Mouse (Mus musculus) bone marrow macrophage, adult 2 months (primary cell): ENCODE measurements around the gene Cep126. TPM values are rescaled to one million over a fixed set of nuclear protein-coding genes. Genes with fewer than 3 reads are reported as not detected.

Experiments used
- H3K27ac ChIP-seq: 2 replicates; pipeline ENCODE4 v1.5.1; 2012; ENCODE audit warnings: low read depth, low read length; ENCODE audit not compliant: insufficient read depth
- H3K4me1 ChIP-seq: 2 replicates; pipeline ENCODE4 v1.6.1; 2012; ENCODE audit warnings: low read length; ENCODE audit not compliant: control insufficient read depth, insufficient read depth
- H3K4me3 ChIP-seq: 2 replicates; pipeline ENCODE4 v1.5.1; 2012; ENCODE audit warnings: mild to moderate bottlenecking, low read length, moderate library complexity; ENCODE audit not compliant: insufficient read depth
- CTCF ChIP-seq: IDR thresholded peaks from 2 replicates; pipeline ENCODE4 v1.5.1; 2012; ENCODE audit warnings: low read depth, mild to moderate bottlenecking, low read length, moderate library complexity
- POLR2A ChIP-seq: IDR thresholded peaks from 2 replicates; pipeline ENCODE4 v1.6.1; 2012; ENCODE audit warnings: mild to moderate bottlenecking, low read depth, low read length, borderline replicate concordance
- polyA plus RNA-seq: library from polyadenylated mRNA; stranded (reverse); fragments of >200 nt; gene quantifications from 2 replicates; pipeline ENCODE4 v1.2.4, GENCODE M21; 2012; ENCODE audit not compliant: missing spikeins, insufficient read depth, insufficient read length

The Cep126 gene
- polyA plus RNA-seq, 1 experiment, result not detected

DNA sequence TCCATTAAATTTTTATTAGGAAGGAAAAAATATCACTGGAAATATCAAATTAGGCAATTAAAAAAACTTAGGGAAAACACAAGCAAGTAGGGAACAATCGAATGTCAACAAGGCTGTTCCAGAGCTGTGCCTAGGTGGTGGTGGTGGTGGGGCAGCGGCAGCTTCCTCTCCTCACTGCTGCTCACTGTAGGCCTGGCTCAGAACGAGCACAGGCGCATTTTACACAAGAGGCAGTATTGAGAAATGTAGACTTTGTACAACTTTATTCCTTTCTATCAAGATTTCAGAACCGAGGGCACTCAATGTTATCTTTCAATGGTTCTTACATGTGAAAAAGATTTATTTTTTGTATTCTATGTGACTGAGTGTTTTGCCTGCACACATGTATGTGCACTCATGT, 55.2 kb downstream of the Cep126 start:
- Histone ChIP-seq H3K4me1 (no peaks in the 10 kb centered on the region), H3K27ac (no peak overlapping the region), H3K4me3 (no peak overlapping the region)
- no peak for TF ChIP-seq CTCF
- no peak for TF ChIP-seq POLR2A

DNA sequence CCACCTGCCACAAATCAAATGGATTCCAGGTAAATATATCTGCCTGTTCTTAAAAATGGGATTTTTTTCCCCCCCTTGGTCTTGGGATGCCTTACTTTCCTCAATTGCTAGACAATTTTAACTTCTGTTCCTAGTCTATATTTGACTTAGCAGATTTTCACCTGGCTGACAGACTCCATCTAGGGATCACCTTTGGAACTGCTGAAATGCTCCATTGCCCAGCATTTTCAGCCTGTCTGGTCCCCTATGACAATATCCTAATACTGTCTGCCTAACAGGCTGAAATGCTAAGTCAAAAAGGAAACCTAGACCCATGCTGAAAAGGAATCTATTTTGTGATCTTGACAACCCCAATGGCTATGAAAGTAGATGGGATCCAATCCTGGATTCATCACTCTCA, 59.7 kb downstream of the Cep126 start:
- Histone ChIP-seq H3K4me3 (no peak overlapping the region), H3K27ac (no peak overlapping the region), H3K4me1 (no peaks in the 10 kb centered on the region)
- TF ChIP-seq POLR2A, result no peak
- no peak for TF ChIP-seq CTCF

DNA sequence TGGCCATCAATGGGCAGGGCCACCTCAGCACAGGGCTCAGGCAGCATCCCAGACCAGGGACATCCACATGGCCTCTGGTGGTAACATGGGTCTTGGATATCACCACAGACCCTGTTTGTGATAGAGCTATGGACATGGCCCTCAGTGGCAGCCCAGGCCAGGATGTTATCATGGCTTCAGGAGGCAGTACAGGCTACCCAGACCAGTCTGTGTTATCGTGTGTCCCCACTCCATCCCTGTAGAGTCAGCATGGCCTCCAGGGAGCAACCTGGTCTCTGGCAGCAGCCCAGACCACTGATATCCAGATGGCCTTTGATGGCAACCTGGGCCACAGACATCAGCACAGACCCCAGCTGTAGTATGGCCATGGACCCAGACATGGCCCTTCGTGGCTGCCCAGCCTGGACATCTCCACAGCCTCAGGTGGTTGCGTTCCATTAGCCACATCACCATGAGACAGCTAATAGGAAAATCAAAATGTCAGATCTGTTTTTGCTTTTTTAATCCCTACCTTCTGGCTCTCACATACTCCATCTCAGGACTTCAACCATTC, 60.8 kb downstream of the Cep126 start:
- no peak overlapping the region for H3K4me3 ChIP-seq
- no peak for TF ChIP-seq CTCF
- no peak for TF ChIP-seq POLR2A
- no peaks in the 10 kb centered on the region for H3K4me1 ChIP-seq
- no peak overlapping the region for H3K27ac ChIP-seq

DNA sequence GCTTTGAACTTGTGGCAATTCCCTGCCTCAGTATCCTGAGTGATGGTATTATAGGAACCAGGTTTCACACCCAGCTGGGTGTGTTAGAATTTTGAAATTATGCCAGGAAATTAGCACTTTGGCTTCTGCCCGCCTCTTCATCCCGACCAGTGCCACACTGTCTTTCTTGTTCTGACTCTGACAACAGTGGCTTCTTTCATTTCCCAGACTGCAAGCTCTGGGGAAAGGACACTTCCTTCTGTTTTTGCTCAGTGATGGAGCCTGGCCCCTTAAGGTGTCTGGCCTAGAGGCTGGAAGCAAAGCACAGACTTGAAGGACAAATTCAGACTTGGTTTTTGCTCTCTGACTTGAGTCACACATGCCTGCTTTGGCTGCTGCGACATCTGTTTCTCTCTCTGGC, 74.5 kb downstream of the Cep126 start:
- Histone ChIP-seq H3K27ac (no peak overlapping the region), H3K4me3 (no peak overlapping the region), H3K4me1 (no peaks in the 10 kb centered on the region)
- no peak for TF ChIP-seq POLR2A
- no peak for TF ChIP-seq CTCF

DNA sequence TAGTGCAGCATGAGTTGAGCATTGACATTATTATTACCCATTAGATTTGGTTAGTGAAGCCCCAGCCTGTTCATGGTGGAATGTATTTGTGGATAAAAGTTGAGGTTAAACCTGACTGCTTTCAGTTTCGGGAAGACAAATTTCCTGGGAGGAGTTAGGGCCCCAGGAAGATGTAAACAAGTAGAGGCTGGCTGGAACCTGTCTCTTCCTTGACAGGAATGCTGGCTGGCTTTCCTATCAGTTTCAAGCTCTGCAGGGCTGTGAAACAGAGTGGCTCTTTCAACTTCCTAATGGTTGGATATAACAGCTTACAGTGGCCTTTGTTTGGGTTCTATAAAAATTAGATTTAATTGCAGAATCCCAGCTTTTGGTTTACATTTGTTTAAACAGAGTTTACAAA, 79.3 kb downstream of the Cep126 start:
- H3K4me3 ChIP-seq, result no peak overlapping the region
- H3K4me1 ChIP-seq, result no peaks in the 10 kb centered on the region
- no peak for TF ChIP-seq POLR2A
- no peak overlapping the region for H3K27ac ChIP-seq

DNA sequence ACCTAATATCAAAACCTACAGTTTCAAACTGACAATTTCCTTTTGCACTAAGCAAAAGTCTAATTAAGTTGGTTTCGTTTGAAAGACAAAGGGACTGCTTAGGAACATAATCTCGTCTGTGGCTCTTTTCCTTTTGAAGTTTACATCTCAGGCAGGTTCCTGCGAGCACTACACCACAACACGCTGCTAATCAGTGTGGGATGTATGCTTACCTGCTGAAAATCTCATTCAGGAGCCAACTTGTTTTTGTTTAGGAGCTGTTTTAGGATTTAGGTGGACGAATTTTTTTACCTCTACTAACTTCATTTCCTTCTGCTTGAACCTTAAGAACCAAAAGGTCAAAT, 91.1 kb downstream of the Cep126 start:
- Histone ChIP-seq H3K27ac (no peak overlapping the region), H3K4me1 (no peaks in the 10 kb centered on the region), H3K4me3 (no peak overlapping the region)
- TF ChIP-seq CTCF (no peak), POLR2A (no peak)

DNA sequence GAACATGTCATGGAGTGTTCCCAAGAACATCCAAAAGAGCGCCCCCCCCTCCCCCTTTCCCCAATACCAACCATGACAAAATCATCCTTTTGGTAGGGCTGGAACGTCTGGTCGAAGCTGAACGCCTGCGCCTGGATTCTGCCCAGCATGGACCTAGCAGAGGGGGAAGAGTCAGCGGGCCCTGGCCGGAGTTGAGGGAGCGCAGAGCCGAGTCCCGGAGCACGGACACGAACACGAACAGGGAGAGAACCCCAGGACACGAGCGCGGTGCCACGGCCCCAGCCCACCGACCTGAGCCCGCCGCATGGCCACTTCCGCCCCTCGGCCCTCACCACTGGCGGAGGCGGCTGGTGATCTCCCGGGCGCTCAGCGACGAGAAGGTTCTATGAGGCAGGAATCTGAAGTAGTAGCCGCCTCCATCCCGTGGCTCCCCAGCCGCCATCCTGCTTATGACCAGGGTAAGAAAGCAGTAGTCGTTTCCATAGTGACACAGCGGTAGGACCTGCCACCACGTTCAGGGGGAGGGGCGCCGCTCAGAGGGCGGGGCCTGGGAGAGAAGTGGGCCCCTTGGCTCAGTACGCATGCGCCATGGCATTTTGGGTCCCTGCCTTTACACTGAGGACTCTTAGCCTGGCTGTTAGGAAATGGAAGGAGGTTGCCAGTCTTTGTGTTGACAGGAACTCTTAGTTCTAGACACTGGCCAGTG, 91.6 kb downstream of the Cep126 start, which contains the start of gene Cfap300:
TSS of gene Cfap300 (minus strand) at position 486 of the 706 bp plus-strand sequence.
- Histone ChIP-seq H3K27ac (no peak within 1 kb of the TSS), H3K4me3 (no peak within 1 kb of the TSS; the same call in 1 of the 2 replicates), H3K4me1 (no peaks in the 10 kb centered on the region)
- TF ChIP-seq POLR2A (no peak), CTCF (no peak)

DNA sequence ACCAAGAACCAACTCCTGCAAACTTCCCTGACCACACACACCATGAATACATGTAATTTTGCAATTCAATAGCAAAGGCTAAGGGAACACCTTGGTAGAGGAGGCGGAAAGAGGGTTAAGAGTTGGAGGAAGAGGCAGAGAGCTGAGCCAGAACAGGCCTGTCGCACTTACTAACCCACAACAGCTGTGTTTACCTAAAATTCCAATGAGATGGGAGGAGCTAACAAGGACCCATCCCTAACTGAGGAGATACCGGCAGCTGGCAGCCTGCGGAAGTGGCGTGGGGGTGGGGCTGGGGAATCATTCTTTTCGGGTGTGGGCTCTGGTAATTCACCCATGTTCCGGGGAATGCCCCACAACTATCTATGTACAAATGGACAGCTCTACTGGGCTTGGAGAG, 98.5 kb downstream of the Cep126 start:
- H3K27ac ChIP-seq, result no peak overlapping the region
- no peak overlapping the region for H3K4me3 ChIP-seq
- TF ChIP-seq POLR2A (no peak), CTCF (no peak)
- H3K4me1 ChIP-seq, result no peaks in the 10 kb centered on the region

DNA sequence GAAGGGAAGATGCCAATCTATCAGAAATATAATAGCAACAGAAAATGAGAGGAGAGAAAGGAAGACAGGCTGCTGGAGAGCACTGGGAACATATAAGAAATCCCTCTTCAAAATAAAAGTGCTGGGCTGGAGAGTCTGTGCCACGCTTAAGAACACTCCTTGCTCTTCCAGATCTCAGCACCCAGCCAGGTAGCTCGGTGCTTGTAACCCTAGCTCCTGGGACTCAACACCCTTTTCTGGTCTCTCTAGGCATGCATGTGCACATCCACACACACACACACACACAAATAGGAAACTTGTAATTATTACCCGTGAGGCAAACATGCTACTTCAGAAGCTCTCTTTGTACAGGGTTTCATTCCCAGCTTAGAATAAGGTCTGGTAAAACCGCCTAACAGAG, 99.0 kb downstream of the Cep126 start:
- no peak overlapping the region for H3K27ac ChIP-seq
- no peak for TF ChIP-seq CTCF
- no peak for TF ChIP-seq POLR2A
- no peak overlapping the region for H3K4me3 ChIP-seq
- no peaks in the 10 kb centered on the region for H3K4me1 ChIP-seq

DNA sequence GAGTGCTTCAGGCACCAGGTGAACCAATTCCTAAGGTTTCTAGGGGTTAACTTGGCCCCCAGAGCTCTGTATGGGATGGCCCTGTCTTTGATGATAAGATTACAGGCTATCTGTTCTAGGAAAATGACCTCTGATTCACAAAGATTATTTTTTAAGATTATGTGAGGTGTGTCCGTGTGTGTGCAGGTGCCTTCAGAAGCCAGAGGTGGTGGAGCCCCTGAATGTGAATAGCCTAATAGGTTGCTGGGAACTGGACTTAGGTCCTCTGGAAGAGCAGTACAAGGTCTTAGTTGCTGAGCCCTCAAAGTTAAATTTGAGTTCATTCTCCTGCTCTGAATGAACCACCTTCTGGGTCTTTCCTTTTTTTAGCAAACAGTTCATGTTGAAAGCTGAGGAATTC, 100.0 kb downstream of the Cep126 start:
- TF ChIP-seq CTCF, result no peak
- no peak for TF ChIP-seq POLR2A
- H3K4me1 ChIP-seq, result no peaks in the 10 kb centered on the region
- H3K4me3 ChIP-seq, result no peak overlapping the region
- no peak overlapping the region for H3K27ac ChIP-seq
